Mouse (Mus musculus): ENCODE measurements around the gene Lyrm1.
A peak's percentile ranks its signal among the peaks of the same experiment; 100 is the strongest.

Gene Lyrm1

DNA sequence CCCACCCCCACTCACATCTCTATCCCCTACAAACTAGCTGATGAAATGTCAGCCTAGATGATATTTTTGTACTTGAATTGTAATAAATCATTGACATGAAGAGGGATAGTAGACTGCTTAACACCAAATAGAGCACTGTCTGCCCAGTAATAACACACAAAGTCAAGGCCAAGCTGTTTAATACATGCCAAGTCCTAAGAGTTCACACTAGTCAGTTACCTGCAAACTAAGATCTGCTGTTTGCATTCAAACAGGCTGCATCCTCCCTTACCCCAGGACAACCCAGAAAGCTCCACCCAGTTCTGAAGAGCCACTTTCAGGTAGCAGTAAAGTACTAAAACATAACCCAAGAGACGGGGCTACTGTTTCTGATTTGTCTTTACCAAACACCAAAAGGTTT lies 3.5 kb upstream of the Lyrm1 start:
- no peak for DNase-seq

DNA sequence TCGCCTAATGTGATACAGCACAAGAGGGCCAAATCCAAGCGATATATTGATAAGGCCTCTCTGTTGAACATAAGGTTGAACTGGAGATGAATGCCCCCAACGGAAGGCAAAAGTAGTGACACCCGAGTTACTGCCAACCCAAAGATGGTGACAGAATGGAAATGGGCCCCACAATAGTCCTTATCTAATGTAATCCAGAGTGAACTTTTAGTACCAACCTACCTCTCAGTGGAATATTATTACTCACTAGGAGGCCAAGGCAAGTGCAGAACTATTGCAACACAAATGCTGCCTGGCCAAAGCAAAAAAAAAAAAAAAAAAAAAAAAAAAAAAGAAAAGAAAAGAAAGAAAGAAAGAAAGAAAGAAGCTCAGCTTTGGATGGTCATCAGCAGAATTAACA lies 2.9 kb upstream of the Lyrm1 start:
- DNase-seq, result no peak

GRCm38 (mm10) chr7:119894818-119895544 lies 680 bp upstream of the Lyrm1 start:
- DNase-seq, result peak; percentile 13

DNA sequence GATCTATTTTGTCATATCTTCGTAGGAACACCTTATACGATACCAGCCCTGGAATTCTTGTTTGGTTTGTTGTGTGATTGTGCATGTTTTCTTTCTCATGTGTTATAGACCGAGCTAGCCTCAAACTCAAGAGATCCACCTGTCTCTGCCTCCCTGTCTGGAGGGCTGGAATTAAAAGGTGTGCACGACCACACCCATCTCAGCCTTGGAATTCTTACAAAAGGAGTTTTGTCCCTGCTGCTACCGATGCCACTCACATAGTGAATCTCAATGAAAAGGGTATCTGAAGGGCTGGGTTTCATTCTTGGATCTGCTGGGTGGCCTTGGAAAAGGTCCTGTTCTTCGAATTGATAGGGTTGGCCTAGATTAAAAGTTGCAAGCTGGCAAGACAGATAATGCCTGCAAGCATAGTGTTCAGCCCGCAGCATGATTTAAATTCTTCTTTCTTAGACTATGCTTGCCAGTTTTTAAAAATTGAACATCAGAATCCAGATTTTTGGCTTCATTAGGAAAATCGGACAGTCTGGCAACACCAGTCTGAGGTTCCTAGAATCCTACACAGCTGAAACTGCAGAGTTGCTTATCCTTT lies 2.0 kb downstream of the Lyrm1 start:
- DNase-seq, result no peak

DNA sequence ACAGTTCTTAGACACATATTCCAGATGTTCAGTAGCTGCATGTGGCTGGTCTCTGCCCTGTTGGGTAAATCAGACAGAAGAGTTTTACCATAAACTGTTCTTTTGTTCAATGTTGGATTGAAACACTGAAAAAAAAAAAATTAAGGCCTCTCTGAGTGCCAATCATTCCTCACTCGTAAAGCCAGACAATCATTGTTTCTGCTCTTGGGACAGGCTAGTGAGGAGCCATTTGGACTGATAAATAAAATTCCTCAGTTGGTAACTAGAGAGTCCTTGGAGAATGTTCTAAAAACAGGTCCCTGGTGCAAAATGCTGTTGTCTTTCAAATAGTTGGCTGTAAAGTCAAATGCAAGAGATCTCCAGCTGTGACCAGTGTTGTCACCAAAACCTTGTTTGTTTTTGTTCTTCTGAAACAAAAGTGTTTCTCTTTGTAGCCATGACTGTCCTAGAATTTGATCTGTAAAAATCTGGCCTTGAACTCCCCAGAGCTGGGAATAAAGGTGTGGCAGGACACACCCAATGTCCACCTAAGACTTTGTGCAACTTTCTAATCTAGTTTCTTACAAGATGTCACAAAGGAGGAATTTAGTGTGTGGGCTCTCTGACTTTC lies 2.7 kb downstream of the Lyrm1 start:
- no peak for DNase-seq

DNA sequence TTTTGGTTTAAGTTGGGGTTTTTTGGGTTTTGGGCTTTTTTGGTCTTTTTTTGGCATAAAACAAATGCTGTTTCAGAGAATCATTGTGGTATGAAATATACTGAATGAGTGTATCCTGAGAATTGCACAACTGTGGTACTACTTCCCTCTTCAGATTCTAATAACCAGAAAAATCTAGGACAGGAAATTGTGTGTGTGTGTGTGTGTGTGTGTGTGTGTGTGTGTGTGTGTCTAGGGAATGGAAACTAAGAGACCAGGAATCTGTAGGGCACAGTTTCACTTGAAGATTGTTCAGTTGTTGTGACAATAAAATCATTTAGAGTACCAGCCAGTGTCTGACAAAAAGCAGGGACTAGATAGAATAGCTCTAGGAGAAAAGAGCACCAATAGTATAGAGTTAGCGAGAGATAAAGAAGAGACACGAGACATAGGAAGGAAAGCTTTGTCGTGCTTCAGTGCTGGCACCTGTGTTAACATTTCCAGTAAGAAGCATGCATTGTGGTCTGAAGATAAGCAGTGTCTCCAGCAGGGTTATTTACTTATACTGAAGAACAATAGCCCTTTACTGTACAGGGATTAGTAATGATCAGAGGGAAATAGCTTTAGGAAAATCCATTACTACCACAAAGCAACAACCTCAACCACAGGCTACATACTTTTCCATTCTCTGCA lies 3.9 kb downstream of the Lyrm1 start:
- peak; percentile 49 for DNase-seq

- no peak for DNase-seq
These were observed 11.0 kb downstream of the Lyrm1 start for GRCm38 (mm10) chr7:119906523-119907215.

- DNase-seq, result no peak
These were observed 16.1 kb downstream of the Lyrm1 start for GRCm38 (mm10) chr7:119911727-119912126.

GRCm38 (mm10) chr7:119920457-119920856 lies 24.8 kb downstream of the Lyrm1 start:
- DNase-seq, result peak; percentile 37

GRCm38 (mm10) chr7:119921054-119921453 lies 25.4 kb downstream of the Lyrm1 start:
- no peak for DNase-seq

- peak; percentile 17 for DNase-seq
These were observed 33.3 kb downstream of the Lyrm1 start for GRCm38 (mm10) chr7:119928783-119929440.

- no peak for DNase-seq
These were observed 40.7 kb downstream of the Lyrm1 start for GRCm38 (mm10) chr7:119936321-119936720.

GRCm38 (mm10) chr7:119937036-119937435 lies 41.4 kb downstream of the Lyrm1 start:
- DNase-seq, result no peak

- peak; percentile 48 for DNase-seq
These were observed 45.9 kb downstream of the Lyrm1 start for GRCm38 (mm10) chr7:119941569-119941968.

GRCm38 (mm10) chr7:119954047-119954446 lies 58.4 kb downstream of the Lyrm1 start:
- DNase-seq, result no peak

GRCm38 (mm10) chr7:119957421-119957820 lies 61.8 kb downstream of the Lyrm1 start:
- no peak for DNase-seq

DNA sequence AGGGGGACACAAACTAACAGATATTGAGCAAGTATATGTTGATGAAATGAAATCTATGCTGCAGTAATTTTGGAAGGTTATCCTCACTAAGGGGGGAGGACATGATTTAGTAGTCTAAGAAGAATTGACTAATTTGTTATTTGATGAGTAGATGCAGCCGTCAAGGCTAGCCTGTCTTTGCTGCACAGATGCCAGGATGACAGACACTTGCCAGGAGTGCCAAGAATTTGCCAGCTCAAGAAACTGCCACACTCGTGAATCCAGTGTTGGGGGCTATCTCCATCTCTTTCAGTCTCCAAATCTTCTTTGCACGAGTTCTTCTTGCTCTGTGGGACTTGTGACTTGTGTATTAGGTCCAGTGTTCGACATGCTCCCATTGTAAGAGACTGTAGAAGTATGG lies 63.4 kb downstream of the Lyrm1 start:
- DNase-seq, result no peak

- no peak for DNase-seq
These were observed 63.8 kb downstream of the Lyrm1 start for GRCm38 (mm10) chr7:119959491-119959890.

DNA sequence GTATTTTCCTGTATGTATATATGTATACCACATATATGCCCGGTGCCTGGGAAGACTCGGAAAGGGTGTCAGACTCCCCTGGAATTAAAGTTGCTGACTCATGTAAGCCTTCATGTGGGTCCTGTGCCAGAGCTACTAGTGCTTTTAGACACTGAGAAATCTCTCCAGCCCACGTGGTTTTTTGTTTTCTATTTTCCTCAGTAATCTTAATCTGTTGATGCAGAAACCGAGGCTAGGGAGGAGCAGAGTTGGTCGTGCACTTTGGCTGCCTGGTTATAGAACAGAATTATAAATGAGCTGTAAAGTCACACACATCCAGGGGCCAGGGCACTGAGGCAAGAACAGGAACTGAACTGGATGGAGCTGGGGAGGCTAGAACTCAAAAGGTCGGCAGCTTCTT lies 64.3 kb downstream of the Lyrm1 start:
- DNase-seq, result peak; percentile 68

- peak; percentile 44 for DNase-seq
These were observed 64.9 kb downstream of the Lyrm1 start for GRCm38 (mm10) chr7:119960546-119960945.

GRCm38 (mm10) chr7:119961107-119961506 lies 65.4 kb downstream of the Lyrm1 start:
- peak; percentile 84 for DNase-seq

- no peak for DNase-seq
These were observed 69.5 kb downstream of the Lyrm1 start for GRCm38 (mm10) chr7:119965205-119965604.
